Comparison of ENCODE assay signal across 8 mouse cellular contexts in the genomic region with DNA sequence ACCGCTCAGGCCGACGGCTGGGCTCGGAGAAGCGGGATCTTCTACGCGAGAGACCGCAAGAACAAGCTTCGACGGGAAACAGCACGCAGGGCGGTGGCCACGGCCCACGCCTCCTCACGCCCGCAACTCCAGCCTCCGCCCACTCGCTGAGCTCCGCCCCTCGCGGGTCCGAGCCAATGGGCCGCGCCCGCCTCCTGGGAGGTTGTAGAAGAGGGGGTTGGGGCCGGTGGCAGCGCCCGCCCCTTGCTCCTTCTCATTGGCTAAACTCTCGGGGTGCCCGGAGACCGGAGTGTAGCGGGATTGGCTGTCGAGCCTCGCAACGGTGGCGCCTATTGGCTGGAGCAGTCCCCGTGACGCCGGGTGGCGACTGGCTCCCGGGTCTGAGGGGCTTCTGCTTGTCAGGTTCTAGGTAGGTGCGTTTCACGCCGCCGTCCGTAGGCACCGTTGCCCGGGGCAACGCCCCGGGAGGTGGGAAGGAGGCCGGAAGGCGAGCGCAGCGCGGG. TPM values are rescaled to one million over a fixed set of nuclear protein-coding genes. Genes with fewer than 3 reads are reported as not detected.
DNase-seq lines count a peak whose midpoint lies in the region; ATAC-seq and TF ChIP-seq lines count a peak whose summit lies in the region.

A930002H24Rik (minus strand) TSS at position 145 of the 503 bp plus-strand sequence.

- peak within 1 kb of the TSS; percentile 97 for H3K27ac ChIP-seq in hindbrain, embryonic 15.5 days (replicated peaks)

- under 1% methylated on average over 54 of the region's 55 CpGs for WGBS in hindbrain, embryonic 15.5 days

- peak; percentile 88 for DNase-seq in Patski (ENCODE audit: low read depth, low spot score)
- DNase-seq in cerebellum, postnatal 14 days, result peak; percentile 99
- peak; percentile 95 to 97 for DNase-seq in frontal cortex, postnatal 25 days (ENCODE audit: low spot score in 2 of 2)
- DNase-seq in left cerebral cortex, adult 11 months (ENCODE audit: low spot score), result peak; percentile 98
- DNase-seq in lung, postnatal 4 days, result peak; percentile 99
- peak; percentile 96 for DNase-seq in retina, postnatal 7 days (ENCODE audit: low read depth, low spot score)
- peak; percentile 96 for DNase-seq in urinary bladder, adult 2 months (ENCODE audit: low spot score)

- peak; percentile 99 for ATAC-seq in Patski
- peak; percentile 100 for ATAC-seq in hindbrain, embryonic 15.5 days (ENCODE audit: low FRiP score, low read depth)

- in situ Hi-C loops in Patski (cut with MboI; ENCODE audit: low pct_unique_long_range_greater_than_20kb), result no loop called here

- no peaks in the 10 kb centered on the region for H3K36me3 ChIP-seq in hindbrain, embryonic 15.5 days

- no peaks in the 10 kb centered on the region for H3K27me3 ChIP-seq in Patski
- H3K27me3 ChIP-seq in hindbrain, embryonic 15.5 days, result no peaks in the 10 kb centered on the region

- H3K9me3 ChIP-seq in hindbrain, embryonic 15.5 days, result no peaks in the 10 kb centered on the region

- H3K4me3 ChIP-seq in hindbrain, embryonic 15.5 days, result peak within 1 kb of the TSS; percentile 98

- peak within 1 kb of the TSS; percentile 97 for H3K9ac ChIP-seq in hindbrain, embryonic 15.5 days

- TF ChIP-seq CTCF in Patski (IDR thresholded peaks at IDR 0.05), result no peak

- peaks cover 16% of the 10 kb centered on the region for H3K4me1 ChIP-seq in hindbrain, embryonic 15.5 days (replicated peaks)

- POLR2A ChIA-PET in Patski (lab: Charles Lee), result interaction anchor here (0.9 to 1.8 kb wide), 5 partner anchors 10 to 188 kb away, joined by 3 to 5 read pairs (median 3); no protein-coding TSS in a partner anchor

- H3K4me2 ChIP-seq in hindbrain, embryonic 15.5 days, result peak within 1 kb of the TSS; percentile 89

- CTCF ChIA-PET in Patski (lab: Charles Lee), result interaction anchor here (1.2 to 1.6 kb wide), 2 partner anchors 60 to 288 kb away, joined by 5 read pairs; no protein-coding TSS in a partner anchor

RNA-seq across cellular contexts. Expression of gene A930002H24Rik, which starts in this region (rescaled TPM):
- polyA plus RNA-seq in Patski (2021), result 3.8 TPM
- 3.1 and 3.3 TPM in 2 replicates for polyA plus RNA-seq in hindbrain, embryonic 15.5 days (2015; fragmentation: Nextera tagmentation; extraction: Ambion mirVana)
- polyA plus RNA-seq in urinary bladder, adult 2 months (2012; rRNA removed), result 2.3 and 3.9 TPM in 2 replicates

Comparison
In these comparisons a context has a peak if more than half of its experiments do, and no peak if none do; other contexts are left out.
1. Peak in every context shown above with its lines: DNase-seq, ATAC-seq, H3K4me3 ChIP-seq and H3K27ac ChIP-seq.